Mouse (Mus musculus) midbrain, embryonic 15.5 days (tissue): ENCODE results near the gene Igdcc4. TPM values are rescaled to one million over a fixed set of nuclear protein-coding genes. Genes with fewer than 3 reads are reported as not detected.

ENCODE experiments used
- ATAC-seq: fragments of 200-750 bp; cut with Nextera tagmentation; replicated peaks from 2 replicates; pipeline ENCODE4 v1.8.0; 2017; ENCODE audit warnings: moderate TSS enrichment
- H3K27ac ChIP-seq: fragments of 300-500 bp; sonication (generic); 2 replicates; pipeline ENCODE4 v1.5.1; 2015; ENCODE audit warnings: mild to moderate bottlenecking, inconsistent platforms
- H3K27me3 ChIP-seq: fragments of 300-500 bp; sonication (generic); replicated peaks from 2 replicates; pipeline ENCODE4 v1.6.1; 2015; ENCODE audit warnings: inconsistent platforms
- H3K36me3 ChIP-seq: fragments of 300-500 bp; sonication (generic); replicated peaks from 2 replicates; pipeline ENCODE4 v1.6.1; 2015; ENCODE audit warnings: inconsistent platforms
- H3K4me1 ChIP-seq: fragments of 300-500 bp; sonication (generic); 2 replicates; pipeline ENCODE4 v1.6.1; 2015; ENCODE audit warnings: inconsistent platforms
- H3K4me2 ChIP-seq: fragments of 300-500 bp; sonication (generic); 2 replicates; pipeline ENCODE4 v1.6.1; 2015; ENCODE audit warnings: inconsistent platforms, mild to moderate bottlenecking, moderate library complexity
- H3K4me3 ChIP-seq: fragments of 300-500 bp; sonication (generic); 2 replicates; pipeline ENCODE4 v1.5.1; 2015; ENCODE audit warnings: mild to moderate bottlenecking, inconsistent platforms
- H3K9ac ChIP-seq: fragments of 300-500 bp; sonication (generic); 2 replicates; pipeline ENCODE4 v1.6.1; 2015; ENCODE audit warnings: mild to moderate bottlenecking, inconsistent platforms
- H3K9me3 ChIP-seq: fragments of 300-500 bp; sonication (generic); 2 replicates; pipeline ENCODE4 v1.6.1; 2016; ENCODE audit warnings: inconsistent platforms
- WGBS: fragments of 180-500 bp; shearing (Covaris S2); methylation state at CpG from one replicate; pipeline ENCODE4 v1.1.7; 2015; ENCODE audit warnings: mixed read lengths; 5-methylcytosine and 5-hydroxymethylcytosine counted together
- polyA plus RNA-seq: library from polyadenylated mRNA; unstranded; fragments of >200 nt; fragmentation: Nextera tagmentation; extraction: Ambion mirVana; gene quantifications from 2 replicates; pipeline ENCODE4 v1.2.1, GENCODE M21; 2015

Gene Igdcc4
- polyA plus RNA-seq, 1 experiment from 2014 or later, result 16.8 TPM

DNA sequence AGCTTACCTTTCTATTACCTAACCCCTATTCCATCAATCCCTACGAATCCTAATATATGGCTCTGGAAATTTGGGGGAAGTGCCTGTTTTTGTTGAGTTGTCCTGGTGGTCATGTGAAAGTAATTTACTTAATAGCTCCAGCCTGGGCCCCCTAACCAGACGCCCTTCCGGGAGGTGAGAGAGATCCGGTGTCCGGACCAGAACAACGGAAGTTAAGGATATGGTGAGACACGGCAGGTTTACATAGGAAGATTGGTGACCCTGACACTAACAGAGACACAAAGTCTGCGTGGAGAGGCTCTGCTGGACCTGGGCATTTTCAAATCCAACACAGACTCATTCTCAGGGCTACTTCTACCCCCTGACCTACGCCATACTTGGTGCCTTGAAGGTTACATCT, 65.1 kb downstream of the Igdcc4 start:
- no peak overlapping the region for H3K4me2 ChIP-seq
- WGBS, result 82% methylated on average over 9 of the region's 9 CpGs
- no peaks in the 10 kb centered on the region for H3K9me3 ChIP-seq
- H3K36me3 ChIP-seq, result no peaks in the 10 kb centered on the region
- peaks cover 25% of the 10 kb centered on the region for H3K4me1 ChIP-seq
- H3K4me3 ChIP-seq, result no peak overlapping the region
- H3K9ac ChIP-seq, result no peak overlapping the region
- no peak overlapping the region for H3K27ac ChIP-seq
- H3K27me3 ChIP-seq, result no peaks in the 10 kb centered on the region
- no peak for ATAC-seq

DNA sequence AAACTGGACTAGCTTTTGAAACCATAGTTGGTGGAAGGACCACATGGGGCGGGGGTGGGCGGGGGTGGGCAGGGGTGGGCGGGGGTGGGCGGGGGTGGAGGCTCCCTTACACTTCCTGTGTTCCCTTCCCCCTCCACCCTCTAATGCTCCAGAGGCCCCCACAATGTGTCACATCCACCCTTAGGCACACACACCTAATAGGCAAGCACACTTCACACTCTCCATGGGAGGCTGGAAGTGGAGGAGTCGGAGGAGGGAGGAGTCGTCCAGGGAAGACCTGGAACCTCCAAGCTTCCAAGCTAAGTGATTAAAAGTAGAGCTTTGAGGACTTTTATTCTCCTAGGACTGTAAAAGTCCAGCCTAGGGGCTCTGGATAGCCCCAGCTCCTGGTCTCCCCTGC, 67.2 kb downstream of the Igdcc4 start:
- WGBS, result 59% methylated on average over 6 of the region's 6 CpGs
- Histone ChIP-seq H3K27ac (no peak overlapping the region), H3K4me1 (0 out of 2 replicates have a peak, but pooled peaks cover 6% of the 10 kb centered on the region), H3K36me3 (no peaks in the 10 kb centered on the region), H3K27me3 (no peaks in the 10 kb centered on the region), H3K4me3 (no peak overlapping the region), H3K4me2 (no peak overlapping the region), H3K9me3 (no peaks in the 10 kb centered on the region), H3K9ac (no peak overlapping the region)
- no peak for ATAC-seq

DNA sequence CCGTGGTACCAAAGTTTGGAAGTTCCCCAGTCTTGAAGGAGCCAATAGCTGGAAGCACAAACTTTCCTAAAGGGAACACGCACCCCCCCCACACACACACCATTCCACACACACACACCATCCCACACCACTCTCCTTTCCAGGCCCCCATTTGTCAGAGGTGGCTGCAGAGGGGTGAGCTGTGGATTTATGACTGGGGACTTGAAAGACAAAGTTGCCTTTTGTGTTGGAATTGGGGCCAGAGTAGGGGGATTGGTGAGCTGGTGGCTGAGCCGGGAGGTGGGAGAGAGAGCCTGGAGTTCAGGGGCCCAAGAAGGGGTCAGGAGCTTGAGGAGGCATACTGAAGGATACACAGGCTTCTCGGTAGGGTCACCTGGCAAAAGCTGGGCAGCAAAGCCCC, 67.7 kb downstream of the Igdcc4 start:
- no peak overlapping the region for H3K4me3 ChIP-seq
- H3K4me2 ChIP-seq, result no peak overlapping the region
- WGBS, result 49% methylated on average over 4 of the region's 4 CpGs
- no peak for ATAC-seq
- 0 out of 2 replicates have a peak, but pooled peaks cover 6% of the 10 kb centered on the region for H3K4me1 ChIP-seq
- H3K9me3 ChIP-seq, result no peaks in the 10 kb centered on the region
- H3K27me3 ChIP-seq, result no peaks in the 10 kb centered on the region
- no peak overlapping the region for H3K9ac ChIP-seq
- no peaks in the 10 kb centered on the region for H3K36me3 ChIP-seq
- no peak overlapping the region for H3K27ac ChIP-seq

DNA sequence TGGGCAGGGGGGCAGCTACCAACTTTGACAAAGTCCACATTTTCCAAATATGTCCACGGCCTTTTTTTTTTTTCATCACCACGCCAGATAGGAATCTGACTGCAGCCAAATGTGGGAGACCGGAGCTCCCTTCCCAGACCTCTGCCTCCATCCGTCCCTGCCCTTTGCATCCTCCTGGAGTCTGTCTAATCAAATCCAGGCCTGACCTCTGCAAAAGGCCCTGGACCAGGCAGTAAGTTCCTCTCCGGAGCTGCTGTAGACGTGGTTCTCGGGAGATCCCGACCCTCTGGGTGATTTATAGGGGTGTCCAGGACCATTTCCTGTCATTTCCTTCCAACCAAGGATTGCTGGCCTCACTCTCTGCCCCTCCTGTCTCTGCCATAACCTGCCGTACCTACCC, 71.4 kb downstream of the Igdcc4 start:
- ATAC-seq, result no peak
- Histone ChIP-seq H3K9me3 (no peaks in the 10 kb centered on the region), H3K9ac (no peak overlapping the region), H3K4me2 (no peak overlapping the region), H3K36me3 (no peaks in the 10 kb centered on the region), H3K4me1 (peaks cover 34% of the 10 kb centered on the region), H3K4me3 (no peak overlapping the region), H3K27me3 (no peaks in the 10 kb centered on the region), H3K27ac (no peak overlapping the region)
- 84% methylated on average over 9 of the region's 9 CpGs for WGBS

DNA sequence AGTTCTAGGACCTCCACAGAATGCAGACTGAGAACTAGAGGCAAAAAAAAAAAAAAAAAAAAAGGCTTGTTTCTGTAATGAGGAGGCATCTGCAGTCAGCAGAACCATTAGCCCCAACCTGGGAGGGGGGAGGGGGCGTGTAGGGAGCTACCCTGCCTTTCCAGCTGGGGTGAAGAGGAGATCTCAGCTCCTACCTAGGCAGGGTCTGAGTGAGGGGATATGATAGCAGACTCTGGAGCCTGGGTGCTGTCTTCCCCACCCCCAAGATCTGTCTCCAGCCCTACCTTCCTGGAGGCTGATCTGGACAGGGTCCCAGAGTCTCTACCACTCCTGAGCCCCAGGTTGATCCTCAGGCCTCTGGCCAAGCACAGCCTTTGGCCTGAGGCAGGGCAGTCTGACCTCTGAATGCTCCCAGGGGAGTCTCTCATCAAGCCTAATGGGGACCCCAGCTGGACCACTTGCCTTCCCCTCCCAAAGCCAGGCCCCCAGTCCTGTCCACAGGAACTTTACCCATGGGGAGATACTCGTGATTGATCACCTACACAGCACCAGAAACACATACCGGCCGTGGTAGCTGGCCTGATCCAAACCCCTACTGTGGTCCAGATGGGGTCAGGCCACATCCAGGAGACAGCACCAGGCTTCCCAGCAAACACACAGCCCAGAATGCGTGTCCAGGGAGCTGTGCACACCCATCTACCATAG, 74.1 kb downstream of the Igdcc4 start:
- H3K9ac ChIP-seq, result peak overlapping the region; percentile 6; the same call in 1 of the 2 replicates
- H3K9me3 ChIP-seq, result no peaks in the 10 kb centered on the region
- H3K27me3 ChIP-seq, result no peaks in the 10 kb centered on the region
- no peak overlapping the region for H3K4me2 ChIP-seq
- H3K27ac ChIP-seq, result peak overlapping the region; percentile 86
- H3K4me3 ChIP-seq, result no peak overlapping the region
- peak; percentile 24 for ATAC-seq
- peaks cover 55% of the 10 kb centered on the region for H3K4me1 ChIP-seq
- H3K36me3 ChIP-seq, result no peaks in the 10 kb centered on the region
- 18% methylated on average over 5 of the region's 5 CpGs for WGBS

DNA sequence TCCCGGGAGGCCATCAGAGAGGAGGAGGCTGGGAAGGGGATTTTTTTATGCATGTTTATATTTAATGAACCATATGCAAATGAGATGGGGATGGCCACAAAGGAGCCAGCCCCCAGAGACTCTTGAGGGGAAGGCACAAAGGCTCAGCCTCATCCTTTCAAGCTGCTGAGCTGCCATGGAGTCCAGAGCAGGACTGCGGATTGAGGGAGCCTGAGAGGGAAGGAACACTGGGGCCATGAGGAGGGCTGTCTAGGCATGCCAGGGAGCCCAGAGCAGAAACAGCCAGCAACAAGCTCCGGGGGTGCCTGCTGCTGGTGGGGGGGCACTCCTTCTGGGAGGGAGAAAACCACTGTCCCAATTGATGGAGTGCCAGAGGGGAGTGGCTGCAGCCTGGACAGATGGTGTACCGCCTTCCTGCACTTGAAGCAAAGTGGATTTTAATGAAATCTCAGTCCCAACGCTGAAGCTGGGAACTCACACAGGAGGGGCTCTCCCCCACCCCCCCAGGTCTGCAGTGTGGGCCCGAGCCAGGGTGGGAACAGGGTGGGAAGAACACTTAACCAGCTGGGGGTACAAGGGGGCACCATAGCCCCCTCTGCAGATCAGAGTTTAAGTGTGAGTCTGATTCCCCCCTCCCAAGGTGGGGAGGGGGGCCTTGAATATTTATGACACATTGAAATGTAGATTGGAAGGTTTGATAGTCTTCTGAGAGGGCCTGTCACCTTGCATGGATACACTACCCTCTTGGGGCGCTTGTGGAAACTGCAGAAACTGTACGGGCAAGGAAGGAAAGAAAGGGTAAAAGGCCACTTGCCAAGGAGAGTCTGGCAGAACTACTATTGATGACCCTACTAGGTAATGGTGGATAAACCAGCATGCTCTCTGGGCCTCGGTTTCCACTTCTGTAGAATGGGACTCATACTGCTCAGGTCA, 74.9 kb downstream of the Igdcc4 start:
- Histone ChIP-seq H3K36me3 (no peaks in the 10 kb centered on the region), H3K9me3 (no peaks in the 10 kb centered on the region), H3K4me2 (no peak overlapping the region), H3K9ac (peak overlapping the region; percentile 6; the same call in 1 of the 2 replicates), H3K27ac (peak overlapping the region; percentile 86), H3K4me1 (peaks cover 62% of the 10 kb centered on the region), H3K27me3 (no peaks in the 10 kb centered on the region), H3K4me3 (no peak overlapping the region)
- WGBS, result 9% methylated on average over 9 of the region's 9 CpGs
- ATAC-seq, result peak; percentile 69

DNA sequence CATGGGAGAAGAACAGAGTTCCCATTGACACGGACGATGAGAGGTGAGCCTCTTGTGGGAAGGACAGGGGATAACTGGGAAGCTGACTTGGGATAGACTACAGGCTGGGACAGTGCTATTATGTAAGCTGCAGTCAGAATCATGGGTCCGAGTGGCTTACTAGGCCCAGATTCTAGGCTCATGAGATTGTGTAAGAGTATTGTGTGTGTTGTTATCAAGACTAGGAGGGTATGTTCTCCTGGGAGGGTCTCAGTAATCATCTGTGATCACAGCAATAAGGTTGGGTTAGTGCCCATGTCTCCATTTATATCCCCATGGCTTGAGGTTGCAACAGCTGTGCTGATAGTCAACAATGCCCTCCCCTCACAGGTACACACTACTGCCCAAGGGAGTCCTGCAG, 76.2 kb downstream of the Igdcc4 start:
- H3K27ac ChIP-seq, result peak overlapping the region; percentile 86
- no peaks in the 10 kb centered on the region for H3K27me3 ChIP-seq
- H3K9ac ChIP-seq, result 0 out of 2 replicates have a peak overlapping the region, but pooled peaks have one; percentile 8
- no peak overlapping the region for H3K4me2 ChIP-seq
- 0 out of 2 replicates have a peak, but pooled peaks cover 4% of the 10 kb centered on the region for H3K36me3 ChIP-seq
- no peak for ATAC-seq
- 34% methylated on average over 3 of the region's 3 CpGs for WGBS
- peaks cover 62% of the 10 kb centered on the region for H3K4me1 ChIP-seq
- no peaks in the 10 kb centered on the region for H3K9me3 ChIP-seq
- H3K4me3 ChIP-seq, result no peak overlapping the region

DNA sequence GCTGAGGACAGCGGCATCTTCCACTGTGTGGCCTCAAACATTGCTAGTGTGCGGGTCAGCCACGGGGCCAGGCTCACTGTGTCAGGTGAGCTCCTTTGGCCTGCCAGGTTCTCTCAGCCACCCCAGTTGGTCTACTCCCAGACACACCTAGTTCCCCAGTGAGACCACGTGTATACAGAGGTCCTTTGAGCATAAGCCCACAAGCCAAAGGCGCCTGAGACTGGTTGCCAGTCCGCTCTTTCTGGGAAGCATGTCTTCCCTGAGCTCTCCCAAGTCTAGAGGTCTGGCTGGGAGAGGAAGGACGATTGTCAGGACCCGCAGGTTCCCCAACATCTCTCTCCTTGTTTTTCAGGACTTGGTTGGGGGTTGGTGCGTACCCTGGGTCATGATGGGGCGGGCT, 76.6 kb downstream of the Igdcc4 start:
- Histone ChIP-seq H3K27me3 (no peaks in the 10 kb centered on the region), H3K9ac (0 out of 2 replicates have a peak overlapping the region, but pooled peaks have one; percentile 8), H3K4me3 (no peak overlapping the region), H3K27ac (peak overlapping the region; percentile 86), H3K4me2 (peak overlapping the region; percentile 26; the same call in 1 of the 2 replicates), H3K4me1 (peaks cover 62% of the 10 kb centered on the region), H3K9me3 (no peaks in the 10 kb centered on the region), H3K36me3 (0 out of 2 replicates have a peak, but pooled peaks cover 6% of the 10 kb centered on the region)
- 35% methylated on average over 10 of the region's 10 CpGs for WGBS
- ATAC-seq, result no peak

DNA sequence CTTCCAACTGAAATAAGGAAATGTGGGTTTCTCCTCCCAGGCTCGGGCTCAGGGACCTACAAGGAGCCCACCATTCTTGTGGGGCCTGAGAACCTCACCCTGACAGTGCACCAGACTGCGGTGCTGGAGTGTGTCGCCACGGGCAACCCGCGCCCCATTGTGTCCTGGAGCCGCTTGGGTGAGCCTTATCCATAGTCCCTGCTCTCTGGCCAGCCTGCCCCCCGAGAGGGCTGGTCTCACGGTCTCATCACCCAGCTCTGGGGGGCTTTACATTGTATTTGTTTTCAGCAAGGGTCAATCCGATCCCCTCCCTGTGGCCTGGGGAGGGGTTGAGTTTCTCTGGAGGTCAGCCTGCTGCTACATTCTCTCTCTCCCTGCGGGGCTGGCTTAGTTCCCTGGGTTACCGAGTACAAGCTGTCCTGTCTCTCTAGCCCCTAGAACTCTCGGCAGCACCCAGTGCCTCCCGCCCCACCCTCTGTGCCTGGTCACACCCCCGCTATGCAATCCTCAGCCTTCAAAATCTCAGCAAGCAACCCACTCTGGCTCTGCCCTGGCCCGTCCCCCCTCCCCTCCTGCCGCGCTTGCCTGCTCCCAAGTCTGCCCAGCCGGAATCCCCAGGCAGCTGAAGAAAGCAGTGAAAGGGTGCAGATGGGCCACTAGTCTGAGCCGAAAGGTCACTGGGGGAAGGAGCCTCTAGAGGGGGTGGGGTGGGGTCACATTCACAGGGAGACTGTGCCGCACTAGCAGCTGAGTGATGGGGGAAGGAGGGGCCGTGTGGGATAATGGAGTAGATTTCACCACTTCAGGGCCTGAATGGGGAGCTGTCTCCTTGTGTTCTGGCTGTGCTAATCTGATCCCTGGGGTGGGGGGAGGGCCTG, 77.3 kb downstream of the Igdcc4 start:
- peak overlapping the region; percentile 26 for H3K4me2 ChIP-seq
- H3K4me3 ChIP-seq, result no peak overlapping the region
- no peaks in the 10 kb centered on the region for H3K9me3 ChIP-seq
- H3K27ac ChIP-seq, result peak overlapping the region; percentile 86
- ATAC-seq, result peak; percentile 66
- no peaks in the 10 kb centered on the region for H3K27me3 ChIP-seq
- 6% methylated on average over 22 of the region's 22 CpGs for whole genome bisulfite sequencing
- peak overlapping the region; percentile 8; the same call in 1 of the 2 replicates for H3K9ac ChIP-seq
- H3K4me1 ChIP-seq, result peaks cover 62% of the 10 kb centered on the region
- 0 out of 2 replicates have a peak, but pooled peaks cover 7% of the 10 kb centered on the region for H3K36me3 ChIP-seq

DNA sequence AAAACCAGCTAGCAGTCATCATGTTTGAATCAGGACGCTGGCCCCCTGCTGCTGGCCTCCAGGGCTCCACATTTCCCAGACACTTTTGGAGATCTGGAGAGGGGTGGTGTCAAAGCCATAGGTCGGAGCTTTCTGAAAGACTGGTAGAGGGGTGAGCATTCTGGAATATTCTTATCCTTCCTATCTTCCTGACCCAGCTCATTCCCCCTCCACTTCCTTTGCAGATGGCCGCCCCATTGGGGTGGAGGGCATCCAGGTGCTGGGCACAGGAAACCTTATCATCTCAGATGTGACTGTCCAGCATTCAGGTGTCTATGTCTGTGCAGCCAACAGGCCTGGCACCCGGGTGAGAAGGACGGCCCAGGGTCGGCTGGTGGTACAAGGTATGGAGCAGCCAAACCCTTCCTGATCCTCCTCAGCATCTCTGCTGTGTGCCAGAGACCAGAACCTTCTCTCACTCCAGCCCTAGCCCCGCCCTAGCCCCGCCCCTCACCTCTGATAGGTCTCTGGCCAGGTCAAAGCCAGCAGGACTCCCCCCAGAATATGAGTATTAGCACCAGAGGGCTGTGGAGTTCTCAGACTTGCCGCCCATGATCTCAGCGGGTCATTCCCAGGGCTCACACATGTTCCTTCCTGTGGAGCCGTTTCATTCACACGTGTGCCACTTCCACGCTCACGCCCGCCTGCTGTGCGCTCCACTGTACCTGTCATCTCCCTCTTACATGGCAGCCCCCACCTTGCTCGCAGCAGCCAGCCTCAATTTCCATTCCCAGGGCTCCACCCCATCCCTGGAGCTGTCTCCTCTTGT, 78.7 kb downstream of the Igdcc4 start:
- H3K9me3 ChIP-seq, result no peaks in the 10 kb centered on the region
- H3K36me3 ChIP-seq, result peaks cover 13% of the 10 kb centered on the region; the same call in 1 of the 2 replicates
- peak overlapping the region; percentile 25 for H3K4me2 ChIP-seq
- H3K27me3 ChIP-seq, result no peaks in the 10 kb centered on the region
- peak overlapping the region; percentile 86 for H3K27ac ChIP-seq
- no peak overlapping the region for H3K4me3 ChIP-seq
- peaks cover 61% of the 10 kb centered on the region for H3K4me1 ChIP-seq
- H3K9ac ChIP-seq, result no peak overlapping the region; the same call in 1 of the 2 replicates
- ATAC-seq, result no peak
- WGBS, result 24% methylated on average over 17 of the region's 17 CpGs
